19 mouse cellular contexts compared by ENCODE assay signal in the genomic region with DNA sequence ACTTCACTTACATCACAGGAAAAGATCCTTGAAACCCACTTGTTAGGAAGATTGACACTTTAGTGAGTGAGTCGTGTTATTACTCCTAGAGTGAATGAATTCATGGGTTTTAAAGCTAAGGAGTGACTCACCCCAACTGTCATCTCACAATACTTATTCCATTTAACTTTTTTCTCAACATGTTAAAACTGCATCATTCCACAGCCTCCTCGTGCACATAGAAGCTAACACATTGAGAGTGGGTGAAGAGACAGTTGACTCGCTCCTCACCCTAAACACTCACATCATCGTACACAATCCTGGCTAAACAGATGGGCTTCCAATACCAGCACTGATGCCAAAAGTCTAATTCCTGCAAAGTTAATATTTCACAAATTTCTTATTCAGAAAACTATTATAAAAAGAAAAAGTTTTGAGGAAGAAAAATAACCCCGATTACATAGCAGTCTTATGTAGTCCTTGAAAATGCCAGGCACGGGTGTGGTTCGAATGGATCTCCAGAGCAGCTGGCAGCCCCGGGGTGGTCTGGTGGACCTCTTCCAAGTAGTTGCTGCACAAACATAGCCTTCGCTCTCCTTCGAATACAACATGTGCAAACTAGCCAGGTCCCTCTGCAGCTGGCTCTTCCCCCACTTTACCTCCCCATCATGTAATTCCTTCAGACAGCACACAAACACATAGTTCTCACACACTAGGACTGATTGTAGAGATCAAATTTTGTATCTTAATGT.
DNase-seq lines count a peak whose midpoint lies in the region; ATAC-seq lines count a peak whose summit lies in the region.
"Had no signal": no experiment of that assay in that cellular context is flagged by ENCODE, and none has a peak within 500 bp of the region (broad histone marks: within the 10 kb centered on the region; RNA-seq: fewer than 3 reads in every experiment).

No protein-coding gene starts in this region.

- DNase-seq in forebrain, embryonic 11.5 days (ENCODE audit: low spot score), result no peak
- peak; percentile 32 to 66 for DNase-seq in layer of hippocampus, adult 18-20 months (ENCODE audit: low spot score in 2 of 2)
- DNase-seq in layer of hippocampus, postnatal 10 days (ENCODE audit: low spot score in 2 of 2), result no peak
- DNase-seq in retina, postnatal 1 day, result peak; percentile 29
- DNase-seq in retina, embryonic 14.5 days (ENCODE audit: low spot score), result no peak
- no peak for DNase-seq in urinary bladder, postnatal 36 days (ENCODE audit: low spot score in 2 of 2)
- DNase-seq: adrenal gland, adult 8-10 months; cerebellum, adult 8-10 months; embryo, embryonic 11 days; gastrocnemius, postnatal 25 days; heart, postnatal 4 days; lung, postnatal 36 days; thymus, postnatal 25 days had no signal

- no peak overlapping the region for H3K27ac ChIP-seq in forebrain, embryonic 16.5 days (ENCODE audit: low read length)
- H3K27ac ChIP-seq in forebrain, embryonic 11.5 days (ENCODE audit: low read depth, low read length), result no peak overlapping the region
- H3K27ac ChIP-seq: heart, embryonic 10.5 days; kidney, embryonic 15.5 days; liver, embryonic 14.5 days; midbrain, embryonic 10.5 days; neural tube, embryonic 15.5 days had no signal

- no peaks in the 10 kb centered on the region for H3K27me3 ChIP-seq in forebrain, embryonic 16.5 days (replicated peaks; ENCODE audit: control insufficient read depth, insufficient read depth, low read length)
- no peaks in the 10 kb centered on the region for H3K27me3 ChIP-seq in forebrain, embryonic 11.5 days (ENCODE audit: control insufficient read depth, insufficient read depth, low read length)
- H3K27me3 ChIP-seq: kidney, embryonic 15.5 days; neural tube, embryonic 15.5 days had no signal

- H3K9me3 ChIP-seq in forebrain, embryonic 16.5 days (ENCODE audit: control insufficient read depth, low read length), result no peaks in the 10 kb centered on the region
- no peaks in the 10 kb centered on the region for H3K9me3 ChIP-seq in forebrain, embryonic 11.5 days (ENCODE audit: control insufficient read depth, low read length)
- H3K9me3 ChIP-seq: heart, embryonic 10.5 days; kidney, embryonic 15.5 days; midbrain, embryonic 10.5 days; neural tube, embryonic 15.5 days had no signal

- no peak overlapping the region for H3K4me3 ChIP-seq in forebrain, embryonic 16.5 days (replicated peaks; ENCODE audit: low read length)
- H3K4me3 ChIP-seq in forebrain, embryonic 11.5 days (ENCODE audit: low read depth, low read length), result no peak overlapping the region
- H3K4me3 ChIP-seq: heart, embryonic 10.5 days; kidney, embryonic 15.5 days; midbrain, embryonic 10.5 days; neural tube, embryonic 15.5 days had no signal

- H3K4me2 ChIP-seq in forebrain, embryonic 16.5 days (ENCODE audit: low read length), result no peak overlapping the region
- no peak overlapping the region for H3K4me2 ChIP-seq in forebrain, embryonic 11.5 days (ENCODE audit: low read depth, low read length, severe bottlenecking)
- H3K4me2 ChIP-seq: kidney, embryonic 15.5 days; neural tube, embryonic 15.5 days had no signal

- ATAC-seq in forebrain, embryonic 16.5 days, result peak; percentile 10; the same call in 1 of the 2 replicates
- no peak for ATAC-seq in forebrain, embryonic 11.5 days (replicated peaks; ENCODE audit: low FRiP score)

- peaks cover 41% of the 10 kb centered on the region for H3K4me1 ChIP-seq in forebrain, embryonic 16.5 days (replicated peaks; ENCODE audit: control insufficient read depth, insufficient read depth, low read length)
- peaks cover 13% of the 10 kb centered on the region for H3K4me1 ChIP-seq in forebrain, embryonic 11.5 days (replicated peaks; ENCODE audit: control insufficient read depth, insufficient read depth, low read length)

- H3K9ac ChIP-seq in forebrain, embryonic 16.5 days (replicated peaks; ENCODE audit: low read depth, low read length), result no peak overlapping the region
- H3K9ac ChIP-seq in forebrain, embryonic 11.5 days (ENCODE audit: low read length), result no peak overlapping the region
- H3K9ac ChIP-seq: kidney, embryonic 15.5 days; liver, embryonic 14.5 days; neural tube, embryonic 15.5 days had no signal

- no peaks in the 10 kb centered on the region for H3K36me3 ChIP-seq in forebrain, embryonic 16.5 days (ENCODE audit: control insufficient read depth, insufficient read depth)
- H3K36me3 ChIP-seq in forebrain, embryonic 11.5 days (ENCODE audit: control insufficient read depth, insufficient read depth, low read length), result no peaks in the 10 kb centered on the region
- H3K36me3 ChIP-seq: heart, embryonic 10.5 days; kidney, embryonic 15.5 days; midbrain, embryonic 10.5 days; neural tube, embryonic 15.5 days had no signal

- WGBS in forebrain, embryonic 16.5 days, result 43% methylated on average over 10 of the region's 10 CpGs
- WGBS in forebrain, embryonic 11.5 days, result 92% methylated on average over 10 of the region's 10 CpGs

Comparison
In these comparisons a context has a peak if more than half of its experiments do, and no peak if none do; other contexts are left out.
1. DNase-seq: peak in layer of hippocampus, adult 18-20 months (2 of 2) and retina, postnatal 1 day (single experiment); none in forebrain, embryonic 11.5 days (single experiment), layer of hippocampus, postnatal 10 days (0 of 2), retina, embryonic 14.5 days (single experiment) and urinary bladder, postnatal 36 days (0 of 2).